Mouse (Mus musculus) heart, embryonic 15.5 days (tissue): Measurements from ENCODE around the gene Slc24a5. TPM values are rescaled to one million over a fixed set of nuclear protein-coding genes. Genes with fewer than 3 reads are reported as not detected.

Source experiments
- ATAC-seq: fragments of 200-750 bp; cut with Nextera tagmentation; replicated peaks from 2 replicates; pipeline ENCODE4 v1.8.0; 2017; ENCODE audit warnings: low read depth, moderate TSS enrichment; ENCODE audit not compliant: insufficient number of reproducible peaks, insufficient read depth, low FRiP score
- H3K27ac ChIP-seq: fragments of 300-500 bp; sonication (generic); 2 replicates; pipeline ENCODE4 v1.5.1; 2015; ENCODE audit warnings: mild to moderate bottlenecking, inconsistent platforms
- H3K27me3 ChIP-seq: fragments of 300-500 bp; sonication (generic); 2 replicates; pipeline ENCODE4 v1.6.1; 2015; ENCODE audit warnings: inconsistent platforms
- H3K36me3 ChIP-seq: fragments of 300-500 bp; sonication (generic); 2 replicates; pipeline ENCODE4 v1.6.1; 2015; ENCODE audit warnings: mild to moderate bottlenecking, inconsistent platforms
- H3K4me1 ChIP-seq: fragments of 300-500 bp; sonication (generic); replicated peaks from 2 replicates; pipeline ENCODE4 v1.6.1; 2015; ENCODE audit warnings: inconsistent platforms
- H3K4me2 ChIP-seq: fragments of 300-500 bp; sonication (generic); 2 replicates; pipeline ENCODE4 v1.6.1; 2015; ENCODE audit warnings: inconsistent platforms, mild to moderate bottlenecking, moderate library complexity
- H3K4me3 ChIP-seq: fragments of 300-500 bp; sonication (generic); 2 replicates; pipeline ENCODE4 v1.5.1; 2015; ENCODE audit warnings: mild to moderate bottlenecking, inconsistent platforms
- H3K9ac ChIP-seq: fragments of 300-500 bp; sonication (generic); 2 replicates; pipeline ENCODE4 v1.6.1; 2015; ENCODE audit warnings: mild to moderate bottlenecking, inconsistent platforms
- H3K9me3 ChIP-seq: fragments of 300-500 bp; sonication (generic); replicated peaks from 2 replicates; pipeline ENCODE4 v1.6.1; 2016; ENCODE audit warnings: inconsistent platforms
- WGBS: fragments of 180-500 bp; shearing (Covaris S2); methylation state at CpG from one replicate; pipeline ENCODE4 v1.1.7; 2015; ENCODE audit warnings: mixed read lengths; 5-methylcytosine and 5-hydroxymethylcytosine counted together
- polyA plus RNA-seq: library from polyadenylated mRNA; unstranded; fragments of >200 nt; fragmentation: Nextera tagmentation; extraction: Ambion mirVana; gene quantifications from 2 replicates; pipeline ENCODE4 v1.2.1, GENCODE M21; 2015

Slc24a5 gene
- 1.2 and 1.4 TPM in 2 replicates for polyA plus RNA-seq

DNA sequence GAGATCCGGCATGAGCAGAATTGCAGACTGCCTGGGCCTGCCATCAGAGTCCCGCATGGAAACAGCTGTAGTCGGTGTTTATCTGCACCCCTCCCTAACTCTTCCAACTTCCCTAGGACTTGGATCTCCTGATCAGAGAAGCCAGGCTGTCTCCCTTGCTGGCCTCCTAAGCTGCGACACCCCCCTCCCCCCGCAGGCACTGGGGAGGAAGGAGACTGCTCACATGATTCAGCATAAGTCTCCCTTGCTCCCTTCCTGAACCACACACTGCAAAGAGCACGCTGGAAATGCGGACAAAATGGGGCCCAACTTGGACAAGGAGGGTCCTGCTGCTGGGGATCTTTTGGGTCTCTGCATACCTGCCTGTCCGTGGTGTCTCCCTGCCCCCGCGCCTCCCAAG is at the start of gene Slc24a5:
Gene Slc24a5, plus strand, starts transcription at position 231 of the 400 bp plus-strand sequence.
- Histone ChIP-seq H3K27me3 (no peaks in the 10 kb centered on the region), H3K4me3 (no peak within 1 kb of the TSS), H3K9me3 (no peaks in the 10 kb centered on the region), H3K36me3 (no peaks in the 10 kb centered on the region), H3K4me1 (no peaks in the 10 kb centered on the region), H3K9ac (no peak within 1 kb of the TSS), H3K27ac (no peak within 1 kb of the TSS), H3K4me2 (no peak within 1 kb of the TSS)
- WGBS, result 49% methylated on average over 10 of the region's 10 CpGs
- no peak for ATAC-seq

- Histone ChIP-seq H3K36me3 (no peaks in the 10 kb centered on the region), H3K27me3 (no peaks in the 10 kb centered on the region), H3K4me2 (no peak overlapping the region), H3K9ac (no peak overlapping the region), H3K27ac (no peak overlapping the region), H3K4me3 (no peak overlapping the region), H3K4me1 (no peaks in the 10 kb centered on the region), H3K9me3 (no peaks in the 10 kb centered on the region)
- 44% methylated on average over 5 of the region's 5 CpGs for WGBS
- ATAC-seq, result no peak
These were observed 43.5 kb upstream of the Slc24a5 start for GRCm38 (mm10) chr2:125024386-125024785.

DNA sequence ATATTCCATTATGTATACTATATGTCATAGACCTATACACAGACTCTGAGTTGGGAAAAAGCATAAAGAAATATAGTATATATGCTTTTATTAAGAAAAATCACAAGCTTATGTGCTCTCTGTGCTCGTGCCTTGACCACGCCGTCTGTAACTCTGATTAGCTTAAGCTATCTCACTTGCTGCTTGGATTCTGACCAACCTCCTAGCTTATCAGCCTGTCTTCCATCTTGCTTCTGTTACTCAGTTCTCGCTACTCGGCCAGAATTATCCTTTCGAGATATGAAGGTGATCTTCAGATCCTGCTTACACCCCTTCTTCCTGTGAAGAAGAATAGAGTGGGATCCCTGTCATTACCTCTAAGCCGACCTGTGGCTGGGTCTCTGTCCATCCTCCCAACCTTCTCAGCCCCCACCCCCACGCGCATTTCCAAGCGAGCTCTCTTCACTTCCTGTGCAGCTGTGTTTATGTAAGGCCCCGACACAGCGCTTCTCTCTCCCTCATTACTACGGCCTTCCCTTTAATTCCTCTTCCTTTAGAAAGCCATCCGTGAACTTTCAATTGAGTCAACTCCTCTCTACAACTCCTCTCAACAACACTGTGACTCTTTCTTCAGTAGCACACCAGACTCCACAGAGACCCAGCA is 41.4 kb upstream of the Slc24a5 start:
- H3K9me3 ChIP-seq, result no peaks in the 10 kb centered on the region
- ATAC-seq, result no peak
- WGBS, result 33% methylated on average over 14 of the region's 14 CpGs
- no peaks in the 10 kb centered on the region for H3K27me3 ChIP-seq
- H3K4me2 ChIP-seq, result peak overlapping the region; percentile 47
- H3K27ac ChIP-seq, result no peak overlapping the region
- 0 out of 2 replicates have a peak overlapping the region, but pooled peaks have one; percentile 9 for H3K4me3 ChIP-seq
- H3K36me3 ChIP-seq, result no peaks in the 10 kb centered on the region
- H3K9ac ChIP-seq, result no peak overlapping the region
- H3K4me1 ChIP-seq, result no peaks in the 10 kb centered on the region

- Histone ChIP-seq H3K36me3 (no peaks in the 10 kb centered on the region), H3K27me3 (no peaks in the 10 kb centered on the region), H3K4me3 (no peak overlapping the region), H3K27ac (no peak overlapping the region), H3K4me1 (0 out of 2 replicates have a peak, but pooled peaks cover 4% of the 10 kb centered on the region), H3K4me2 (no peak overlapping the region), H3K9ac (no peak overlapping the region), H3K9me3 (no peaks in the 10 kb centered on the region)
- WGBS, result 62% methylated on average over 7 of the region's 7 CpGs
- no peak for ATAC-seq
These were observed 37.3 kb upstream of the Slc24a5 start for GRCm38 (mm10) chr2:125030591-125030990.

- H3K4me2 ChIP-seq, result no peak overlapping the region
- no peak for ATAC-seq
- H3K27ac ChIP-seq, result no peak overlapping the region
- no peak overlapping the region for H3K4me3 ChIP-seq
- no peaks in the 10 kb centered on the region for H3K9me3 ChIP-seq
- H3K4me1 ChIP-seq, result 0 out of 2 replicates have a peak, but pooled peaks cover 4% of the 10 kb centered on the region
- H3K27me3 ChIP-seq, result no peaks in the 10 kb centered on the region
- no peaks in the 10 kb centered on the region for H3K36me3 ChIP-seq
- H3K9ac ChIP-seq, result no peak overlapping the region
- 64% methylated on average over 8 of the region's 8 CpGs for WGBS
These were observed 36.8 kb upstream of the Slc24a5 start for GRCm38 (mm10) chr2:125031111-125031510.

GRCm38 (mm10) chr2:125031562-125032257 is 36.2 kb upstream of the Slc24a5 start:
- 79% methylated on average over 12 of the region's 12 CpGs for WGBS
- no peak for ATAC-seq
- no peak overlapping the region for H3K4me2 ChIP-seq

DNA sequence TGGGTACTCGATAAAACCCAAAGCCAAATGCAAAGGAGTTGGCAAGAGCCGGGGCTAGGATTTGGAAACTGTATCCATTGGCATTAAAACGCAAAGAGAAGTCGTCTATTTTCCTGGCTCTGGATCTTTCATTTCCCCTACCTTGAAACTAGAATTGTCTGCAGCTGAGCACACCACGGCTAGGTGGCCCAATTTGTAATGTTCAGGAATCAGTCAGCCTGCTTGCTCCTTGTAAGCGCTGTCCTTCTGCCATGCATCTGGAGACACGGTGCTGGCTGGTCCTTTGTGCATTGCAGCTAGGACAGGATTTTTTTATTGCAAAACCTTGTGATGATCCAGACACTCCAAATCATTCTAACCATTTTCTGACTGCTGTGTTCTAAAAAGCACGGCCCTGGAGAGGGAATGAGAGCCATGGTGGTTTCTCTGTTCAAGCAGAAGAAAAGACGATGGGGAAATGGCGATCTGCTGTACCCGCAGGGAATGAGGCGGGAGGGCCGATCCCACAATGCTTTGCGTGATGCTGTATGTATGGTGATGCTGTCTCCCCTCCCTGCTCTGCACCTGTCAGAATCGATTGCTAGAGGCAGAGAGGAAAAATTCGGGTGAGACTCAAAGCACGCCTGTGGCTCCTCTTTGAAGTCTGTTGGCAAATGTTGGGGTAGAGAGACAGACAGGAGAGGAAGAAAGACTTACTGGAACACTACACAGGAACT is 35.5 kb upstream of the Slc24a5 start:
- H3K4me2 ChIP-seq, result no peak overlapping the region
- no peak for ATAC-seq
- WGBS, result 72% methylated on average over 17 of the region's 17 CpGs
- H3K36me3 ChIP-seq, result no peaks in the 10 kb centered on the region
- no peaks in the 10 kb centered on the region for H3K27me3 ChIP-seq
- no peak overlapping the region for H3K27ac ChIP-seq
- no peak overlapping the region for H3K4me3 ChIP-seq
- no peaks in the 10 kb centered on the region for H3K9me3 ChIP-seq
- 0 out of 2 replicates have a peak, but pooled peaks cover 4% of the 10 kb centered on the region for H3K4me1 ChIP-seq
- no peak overlapping the region for H3K9ac ChIP-seq

More at GRCm38 (mm10) chr2:125031562-125032257, 36.2 kb upstream of the Slc24a5 start:
- Histone ChIP-seq H3K4me3 (no peak overlapping the region), H3K27me3 (no peaks in the 10 kb centered on the region), H3K9ac (no peak overlapping the region), H3K36me3 (no peaks in the 10 kb centered on the region), H3K27ac (no peak overlapping the region), H3K4me1 (0 out of 2 replicates have a peak, but pooled peaks cover 4% of the 10 kb centered on the region), H3K9me3 (no peaks in the 10 kb centered on the region)

- no peak overlapping the region for H3K4me2 ChIP-seq
- no peak for ATAC-seq
- H3K36me3 ChIP-seq, result no peaks in the 10 kb centered on the region
- H3K27ac ChIP-seq, result no peak overlapping the region
- no peaks in the 10 kb centered on the region for H3K9me3 ChIP-seq
- H3K4me3 ChIP-seq, result no peak overlapping the region
- 46% methylated on average over 10 of the region's 10 CpGs for WGBS
- no peak overlapping the region for H3K9ac ChIP-seq
- H3K27me3 ChIP-seq, result no peaks in the 10 kb centered on the region
- 0 out of 2 replicates have a peak, but pooled peaks cover 4% of the 10 kb centered on the region for H3K4me1 ChIP-seq
These were observed 34.7 kb upstream of the Slc24a5 start for GRCm38 (mm10) chr2:125033042-125033743.

DNA sequence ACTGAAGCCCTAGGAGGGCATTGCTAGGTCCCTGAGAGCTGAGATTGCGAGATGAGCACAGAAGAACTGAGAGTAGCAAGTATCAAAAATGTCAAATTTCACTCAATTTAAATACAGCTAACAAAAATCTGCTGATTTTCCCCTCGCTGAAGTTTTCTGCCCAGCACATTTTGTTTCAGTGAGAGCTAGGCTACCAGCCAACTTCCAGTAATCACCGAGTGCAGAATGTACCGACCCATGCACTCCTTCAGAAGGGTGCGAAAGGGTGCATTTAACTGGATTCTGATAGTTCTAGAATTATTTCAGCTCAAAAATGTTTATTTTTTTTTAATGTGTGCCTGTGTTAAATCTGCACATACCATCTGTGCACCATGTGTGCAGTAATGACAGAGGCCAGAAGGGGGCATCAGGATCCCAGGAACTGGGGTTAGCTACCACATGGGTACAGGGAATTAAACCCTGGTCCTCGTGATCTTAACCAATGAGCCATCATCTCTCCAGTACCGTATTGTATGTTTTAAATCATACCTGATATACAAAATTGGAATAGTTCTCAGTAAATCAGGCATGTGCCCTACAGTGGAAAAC is 12.5 kb upstream of the Slc24a5 start:
- no peak overlapping the region for H3K4me2 ChIP-seq
- H3K9me3 ChIP-seq, result no peaks in the 10 kb centered on the region
- no peak for ATAC-seq
- H3K9ac ChIP-seq, result no peak overlapping the region
- no peak overlapping the region for H3K27ac ChIP-seq
- no peaks in the 10 kb centered on the region for H3K36me3 ChIP-seq
- no peaks in the 10 kb centered on the region for H3K4me1 ChIP-seq
- WGBS, result 76% methylated on average over 7 of the region's 7 CpGs
- H3K27me3 ChIP-seq, result no peaks in the 10 kb centered on the region
- H3K4me3 ChIP-seq, result no peak overlapping the region

- no peak overlapping the region for H3K9ac ChIP-seq
- H3K27me3 ChIP-seq, result no peaks in the 10 kb centered on the region
- WGBS, result 29% methylated on average over 7 of the region's 7 CpGs
These were observed 10.6 kb upstream of the Slc24a5 start for GRCm38 (mm10) chr2:125057250-125057815.

More at GRCm38 (mm10) chr2:125057250-125057815, 10.6 kb upstream of the Slc24a5 start:
- no peak for ATAC-seq
- H3K4me1 ChIP-seq, result no peaks in the 10 kb centered on the region
- no peak overlapping the region for H3K4me3 ChIP-seq
- no peaks in the 10 kb centered on the region for H3K9me3 ChIP-seq
- H3K36me3 ChIP-seq, result no peaks in the 10 kb centered on the region
- H3K4me2 ChIP-seq, result no peak overlapping the region
- H3K27ac ChIP-seq, result no peak overlapping the region
